Comparison of ENCODE assay signal across 9 mouse cellular contexts in the genomic region with DNA sequence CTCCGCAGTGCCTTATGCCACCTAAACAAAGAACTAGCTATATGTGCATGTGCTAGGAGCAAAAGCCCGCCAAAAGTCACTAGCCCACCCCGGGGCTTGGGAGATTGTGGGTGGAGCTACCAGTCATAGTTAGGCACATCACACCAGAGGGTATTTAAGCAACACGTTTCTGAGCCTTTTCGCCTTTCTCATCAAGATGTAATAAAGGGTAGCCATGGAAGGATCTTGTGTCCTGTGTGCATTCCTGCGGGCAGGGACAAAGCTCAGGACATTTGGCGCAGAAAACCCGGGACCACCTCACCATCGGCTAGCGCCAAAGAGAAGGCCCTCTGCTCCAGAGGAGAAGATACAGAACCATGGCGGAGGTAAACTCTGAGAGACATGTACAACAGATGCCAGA. TPM values are rescaled to one million over a fixed set of nuclear protein-coding genes. Genes with fewer than 3 reads are reported as not detected.
DNase-seq lines count a peak whose midpoint lies in the region; ATAC-seq and TF ChIP-seq lines count a peak whose summit lies in the region.
"Had no signal": no experiment of that assay in that cellular context is flagged by ENCODE, and none has a peak within 500 bp of the region (broad histone marks: within the 10 kb centered on the region; RNA-seq: fewer than 3 reads in every experiment).

No protein-coding gene starts in this region.

- TF ChIP-seq EP300 in liver, embryonic 14.5 days (IDR thresholded peaks at IDR 0.05; ENCODE audit: low read depth) = no peak

- peak overlapping the region; percentile 57 for H3K4me2 ChIP-seq in forebrain, embryonic 14.5 days (ENCODE audit: low read length)
- peak overlapping the region; percentile 86 for H3K4me2 ChIP-seq in liver, embryonic 14.5 days (ENCODE audit: low read depth)

- in situ Hi-C loops in ES-E14 (cut with MboI; ENCODE audit: low sequenced_read_pairs in 2 of 2, unreplicated experiment in 2 of 2) = no loop called here

- H3K4me3 ChIP-seq in heart, embryonic 10.5 days = peak overlapping the region; percentile 76
- peak overlapping the region; percentile 80 to 82 for H3K4me3 ChIP-seq in ES-E14 (ENCODE audit: insufficient read depth in 1 of 2, low read depth in 1 of 2, low read length in 2 of 2, poor library complexity in 1 of 2, severe bottlenecking in 1 of 2)
- peak overlapping the region; percentile 62 for H3K4me3 ChIP-seq in forebrain, embryonic 14.5 days (ENCODE audit: low read depth, low read length)
- peak overlapping the region; percentile 56 to 59 for H3K4me3 ChIP-seq in liver, embryonic 14.5 days (ENCODE audit: insufficient read depth in 1 of 2, low read depth in 2 of 2, low read length in 2 of 2)

- H3K27ac ChIP-seq in heart, embryonic 10.5 days = peak overlapping the region; percentile 92
- peak overlapping the region; percentile 49; the same call in 1 of the 2 replicates for H3K27ac ChIP-seq in ES-E14 (ENCODE audit: insufficient read depth, low read depth, low read length, poor library complexity, severe bottlenecking)
- H3K27ac ChIP-seq in forebrain, embryonic 14.5 days (ENCODE audit: low read depth, low read length) = no peak overlapping the region
- H3K27ac ChIP-seq in liver, embryonic 14.5 days = no peak overlapping the region

- intact Hi-C loops in heart, postnatal 36 days (cut with DNase I) = no loop called here

- no peaks in the 10 kb centered on the region for H3K9me3 ChIP-seq in heart, embryonic 10.5 days
- H3K9me3 ChIP-seq in ES-E14 (ENCODE audit: control insufficient read depth, insufficient read depth, low read depth, low read length) = no peaks in the 10 kb centered on the region
- no peaks in the 10 kb centered on the region for H3K9me3 ChIP-seq in forebrain, embryonic 14.5 days (replicated peaks; ENCODE audit: control insufficient read depth, low read length)
- no peaks in the 10 kb centered on the region for H3K9me3 ChIP-seq in liver, embryonic 14.5 days (ENCODE audit: control insufficient read depth, low read length)

- WGBS in heart, embryonic 10.5 days = 20% methylated on average over 11 of the region's 11 CpGs
- WGBS in forebrain, embryonic 14.5 days = 27% methylated on average over 11 of the region's 11 CpGs
- WGBS in liver, embryonic 14.5 days (ENCODE audit: insufficient replicate concordance) = 17% methylated on average over 11 of the region's 11 CpGs

- H3K4me1 ChIP-seq in heart, embryonic 10.5 days = no peaks in the 10 kb centered on the region
- no peaks in the 10 kb centered on the region for H3K4me1 ChIP-seq in ES-E14 (ENCODE audit: control insufficient read depth in 2 of 2, insufficient read depth in 2 of 2, low read length in 2 of 2, poor library complexity in 1 of 2)
- no peaks in the 10 kb centered on the region for H3K4me1 ChIP-seq in forebrain, embryonic 14.5 days (ENCODE audit: control insufficient read depth, insufficient read depth, low read length)
- peaks cover 0 to 5% of the 10 kb centered on the region in 2 experiments; a peak in 1 of 4 replicates for H3K4me1 ChIP-seq in liver, embryonic 14.5 days (replicated peaks; ENCODE audit: control insufficient read depth in 2 of 2, insufficient read depth in 2 of 2, low read length in 1 of 2)

- no peak for TF ChIP-seq CTCF in liver, embryonic 14.5 days (IDR thresholded peaks at IDR 0.05; ENCODE audit: low read depth)

- H3K27me3 ChIP-seq in heart, embryonic 10.5 days (ENCODE audit: insufficient read depth, poor library complexity, severe bottlenecking) = no peaks in the 10 kb centered on the region
- no peaks in the 10 kb centered on the region for H3K27me3 ChIP-seq in forebrain, embryonic 14.5 days (replicated peaks; ENCODE audit: control insufficient read depth, insufficient read depth, low read length)
- H3K27me3 ChIP-seq in liver, embryonic 14.5 days (ENCODE audit: control insufficient read depth, insufficient read depth, low read length) = no peaks in the 10 kb centered on the region

- no peak for ATAC-seq in forebrain, embryonic 14.5 days
- ATAC-seq in liver, embryonic 14.5 days (ENCODE audit: insufficient read depth) = no peak

- H3K9ac ChIP-seq in ES-E14 (ENCODE audit: insufficient read depth, low read depth, low read length, poor library complexity, severe bottlenecking) = peak overlapping the region; percentile 92
- peak overlapping the region; percentile 63 for H3K9ac ChIP-seq in forebrain, embryonic 14.5 days (ENCODE audit: low read length)
- peak overlapping the region; percentile 60 for H3K9ac ChIP-seq in liver, embryonic 14.5 days (replicated peaks)

- no peaks in the 10 kb centered on the region for H3K36me3 ChIP-seq in heart, embryonic 10.5 days
- no peaks in the 10 kb centered on the region for H3K36me3 ChIP-seq in ES-E14 (ENCODE audit: control insufficient read depth, insufficient read depth, low read length, poor library complexity, severe bottlenecking)
- H3K36me3 ChIP-seq in forebrain, embryonic 14.5 days (ENCODE audit: control insufficient read depth, insufficient read depth, low read length) = no peaks in the 10 kb centered on the region
- no peaks in the 10 kb centered on the region for H3K36me3 ChIP-seq in liver, embryonic 14.5 days (replicated peaks; ENCODE audit: control insufficient read depth, insufficient read depth, low read depth)

- DNase-seq in heart, embryonic 10.5 days (ENCODE audit: low spot score) = peak; percentile 78
- DNase-seq in heart, postnatal 36 days = no peak
- DNase-seq in ES-E14 (ENCODE audit: low read depth, low spot score) (peak; percentile 21), adipocyte (ENCODE audit: low spot score) (no peak)
- DNase-seq in forebrain, embryonic 14.5 days (ENCODE audit: low spot score) = peak; percentile 31
- no peak for DNase-seq in liver, embryonic 14.5 days (ENCODE audit: low read depth in 3 of 3, low spot score in 3 of 3)
- peak; percentile 9 for DNase-seq in thymus, postnatal 4 days
- DNase-seq in right cerebral cortex, postnatal 14 days = no peak

TF ChIP-seq in ES-E14, 5 proteins besides CTCF, POLR2A, EP300 and RAD21:
- TF ChIP-seq ZNF384 (IDR thresholded peaks at IDR 0.05; ENCODE audit: low read depth, low read length) = no peak
- no peak for TF ChIP-seq CHD2 (IDR thresholded peaks at IDR 0.05; ENCODE audit: low read depth, low read length)
- no peak for TF ChIP-seq MAFK (IDR thresholded peaks at IDR 0.05; ENCODE audit: insufficient read depth, low read depth, low read length)
- TF ChIP-seq ZC3H11A (IDR thresholded peaks at IDR 0.05; ENCODE audit: borderline replicate concordance, low read depth, low read length) = no peak
TF ChIP-seq in ES-E14: peak in this region for 0.

RNA-seq across cellular contexts. Expression of gene Olfr725, which starts 21.0 kb away (rescaled TPM):
- not detected in 2 replicates for polyA plus RNA-seq in heart, embryonic 10.5 days (2016; fragmentation: Nextera tagmentation; extraction: Ambion mirVana)
- total RNA-seq in heart, postnatal 36 days (2021) = not detected
- total RNA-seq in ES-E14 (2012; rRNA removed) = not detected in 2 replicates
- polyA plus RNA-seq in forebrain, embryonic 14.5 days (2014; fragmentation: Nextera tagmentation; extraction: Ambion mirVana) = not detected in 2 replicates
- polyA plus RNA-seq in liver, embryonic 14.5 days (2012; rRNA removed) = not detected in 2 replicates
- not detected in 2 replicates for polyA plus RNA-seq in liver, embryonic 14.5 days (2014; fragmentation: Nextera tagmentation; extraction: Ambion mirVana)
- total RNA-seq: heart, postnatal 10 days had no signal

RNA-seq across cellular contexts. Expression of gene Olfr726, which starts 29.6 kb away (rescaled TPM):
- polyA plus RNA-seq in heart, embryonic 10.5 days (2016; fragmentation: Nextera tagmentation; extraction: Ambion mirVana) = not detected in 2 replicates
- total RNA-seq in heart, postnatal 36 days (2021) = not detected
- not detected in 2 replicates for total RNA-seq in ES-E14 (2012; rRNA removed)
- not detected in 2 replicates for polyA plus RNA-seq in forebrain, embryonic 14.5 days (2014; fragmentation: Nextera tagmentation; extraction: Ambion mirVana)
- polyA plus RNA-seq in liver, embryonic 14.5 days (2012; rRNA removed) = not detected in 2 replicates
- not detected in 2 replicates for polyA plus RNA-seq in liver, embryonic 14.5 days (2014; fragmentation: Nextera tagmentation; extraction: Ambion mirVana)
- total RNA-seq: heart, postnatal 10 days had no signal

Comparison
In these comparisons a context has a peak if more than half of its experiments do, and no peak if none do; other contexts are left out.
1. DNase-seq: peak in heart, embryonic 10.5 days (single experiment), ES-E14 (single experiment), forebrain, embryonic 14.5 days (single experiment) and thymus, postnatal 4 days (single experiment); none in heart, postnatal 36 days (0 of 2), liver, embryonic 14.5 days (0 of 3), right cerebral cortex, postnatal 14 days (single experiment) and adipocyte (single experiment).
2. H3K27ac ChIP-seq: peak in heart, embryonic 10.5 days (single experiment) and ES-E14 (single experiment); none in forebrain, embryonic 14.5 days (single experiment) and liver, embryonic 14.5 days (single experiment).
3. Peak in every context shown above with its lines, with median percentiles within 50 percentile points of each other: H3K4me3 ChIP-seq and H3K9ac ChIP-seq.